Mouse (Mus musculus) gastrocnemius, postnatal 36 days (tissue): ENCODE measurements at regions not wholly inside any gene's neighbourhood (a gene's known extent, or its start where the extent isn't known, plus 50 kb on each side); places are given as distances from the start of the nearest gene placed in this dataset.

Experiments used
- DNase-seq, 2 experiments: peaks; one replicate each; pipeline ENCODE4 v3.0.0; 2022
- intact Hi-C: fragments of 180-260 bp; cut with DNase I; formaldehyde crosslinking; loops from one replicate; pipeline ENCODE4 v1.15.1; 2025

DNA sequence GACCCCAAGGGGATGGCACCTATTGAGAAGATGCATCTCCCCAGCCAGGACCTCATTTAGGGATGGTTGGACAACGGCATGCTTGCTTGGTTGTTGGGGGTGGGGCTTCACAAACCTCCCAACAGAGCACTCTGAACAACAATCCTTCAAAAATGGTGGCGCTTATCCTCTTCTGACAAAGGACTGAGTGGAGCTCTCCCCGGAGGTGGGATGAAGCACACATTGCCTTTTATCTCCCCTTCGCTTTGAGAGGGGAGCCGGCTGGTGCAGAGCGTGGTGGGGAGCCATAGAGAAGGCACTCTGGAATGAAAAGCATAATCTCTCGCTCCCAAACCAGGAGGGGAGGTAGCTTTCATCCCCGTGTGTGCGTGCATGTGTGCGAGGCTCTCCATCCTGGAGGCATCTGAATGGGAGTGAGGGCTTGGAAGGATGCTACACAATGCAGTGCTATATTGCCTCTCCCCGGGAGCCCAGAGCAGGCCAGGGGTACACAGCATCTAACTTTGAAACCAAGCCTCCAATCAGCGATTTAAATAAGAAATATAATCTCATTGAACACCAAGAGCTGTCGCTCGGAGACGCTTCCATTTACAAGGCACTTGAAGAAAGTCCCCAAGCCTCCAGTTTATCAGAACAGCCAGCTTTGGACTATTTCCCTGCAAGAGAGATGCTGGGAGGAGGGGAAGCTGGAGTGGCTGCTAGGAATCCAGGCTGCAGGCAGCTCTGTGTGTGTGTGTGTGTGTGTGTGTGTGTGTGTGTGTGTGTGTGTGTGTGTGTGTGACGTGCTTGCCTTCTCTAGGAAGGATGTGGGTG lies 131.5 kb downstream of the Rps24 start:
- no peak for DNase-seq
- intact Hi-C loops: no loop called here

DNA sequence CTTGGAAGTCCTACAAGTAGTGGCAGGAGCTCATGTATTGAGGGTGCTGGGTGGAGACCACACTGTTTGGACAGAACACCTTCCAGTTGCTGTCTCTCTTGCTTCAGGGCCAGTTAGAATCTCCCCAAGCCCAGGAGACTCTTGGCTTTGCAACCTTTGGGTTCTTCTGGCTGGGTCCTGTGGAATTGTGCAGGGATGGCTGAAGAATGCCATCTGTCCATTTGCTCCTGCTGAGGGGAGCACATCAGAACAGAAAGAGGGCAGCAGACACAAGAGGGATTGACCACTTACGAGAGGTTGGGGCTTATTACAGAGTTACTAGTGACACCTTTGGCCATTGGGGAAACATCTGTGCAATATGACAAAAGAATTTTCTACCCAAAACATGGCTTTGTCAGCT lies 145.1 kb downstream of the Rps24 start:
- no peak for DNase-seq
- intact Hi-C loops: no loop called here

DNA sequence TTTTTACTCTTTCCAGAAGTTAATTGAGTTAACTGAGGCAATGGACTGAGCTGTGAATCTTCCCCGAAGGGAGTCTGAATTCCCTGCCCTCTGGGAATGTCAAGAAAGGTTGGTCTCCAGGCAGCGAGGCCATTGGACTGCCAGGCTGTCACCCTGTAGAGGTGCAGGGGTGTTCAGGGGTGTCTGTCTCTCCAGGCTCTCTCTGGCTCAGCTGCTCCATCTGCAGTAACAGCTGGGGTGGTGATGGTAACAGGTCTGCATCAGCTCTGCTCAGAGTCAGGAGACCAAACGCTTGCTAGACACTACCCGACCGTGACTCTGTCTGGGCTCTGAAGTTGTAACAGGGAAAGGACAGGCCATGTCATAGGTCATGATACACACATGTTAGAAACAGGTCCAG lies 154.9 kb downstream of the Rps24 start:
- intact Hi-C loops: no loop called here
- DNase-seq: no peak

DNA sequence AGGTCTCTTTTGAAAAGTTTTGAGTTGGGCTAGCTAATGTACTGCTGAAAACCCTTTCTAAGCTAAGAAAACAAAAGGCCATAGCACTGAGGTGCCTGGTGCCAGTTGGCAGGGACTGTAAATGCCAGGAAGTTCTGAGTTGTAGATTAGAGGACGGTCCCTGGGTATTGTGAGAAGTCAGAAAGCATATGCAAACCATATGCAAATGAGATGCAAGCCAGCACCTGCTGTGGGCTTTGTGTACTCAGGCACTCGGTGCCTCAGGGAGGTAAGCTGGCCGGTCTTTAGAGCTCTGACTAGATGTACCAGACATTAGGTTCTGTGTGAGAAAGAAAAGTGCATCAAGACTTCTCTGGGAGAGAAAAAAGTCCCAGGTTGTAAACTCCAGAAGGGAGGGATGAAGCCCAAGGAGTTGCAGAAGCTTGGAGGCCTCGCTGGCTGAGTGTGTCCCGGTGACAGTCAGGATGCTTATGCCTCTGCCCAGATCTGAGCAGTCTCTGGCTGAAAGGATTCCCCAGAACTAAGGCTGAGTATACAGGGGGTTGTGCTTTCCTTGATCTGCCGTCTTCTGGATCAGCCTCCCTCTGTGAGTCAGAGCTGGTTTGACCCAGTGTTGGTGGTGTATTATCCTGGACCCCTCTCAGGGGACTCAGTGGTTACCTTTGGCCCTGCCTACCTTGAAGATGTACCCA lies 157.3 kb downstream of the Rps24 start:
- DNase-seq: no peak
- intact Hi-C loops: no loop called here

DNA sequence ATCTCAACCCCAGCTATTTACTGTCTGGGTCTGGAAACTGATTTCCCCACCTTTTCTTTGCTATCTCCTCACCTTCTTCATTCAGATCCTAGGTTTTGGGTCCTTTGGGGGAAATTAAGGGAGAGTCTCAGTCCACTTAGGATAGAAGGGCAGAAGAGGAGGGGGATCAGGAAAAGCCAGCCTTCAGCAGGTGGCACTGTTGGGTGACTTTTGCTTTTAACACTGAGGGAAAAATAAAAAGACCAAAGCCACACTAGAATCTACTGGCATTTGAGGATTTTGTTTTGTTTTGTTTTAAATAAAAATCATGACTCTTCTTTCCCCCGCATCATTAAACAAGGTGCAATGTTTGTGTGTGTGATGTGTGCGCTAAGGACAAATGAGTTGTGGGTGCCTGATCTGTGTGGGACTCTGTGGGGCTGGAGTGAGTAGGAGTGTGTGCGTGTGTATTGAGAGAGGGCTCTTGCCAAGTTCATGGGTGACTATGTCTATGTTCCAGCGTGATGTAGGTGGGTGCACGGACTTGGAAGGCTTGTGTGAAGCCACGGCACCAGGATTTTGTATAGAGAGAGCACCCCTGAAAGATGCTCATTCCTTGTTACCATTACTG lies 159.4 kb downstream of the Rps24 start:
- intact Hi-C loops: no loop called here
- DNase-seq: no peak

DNA sequence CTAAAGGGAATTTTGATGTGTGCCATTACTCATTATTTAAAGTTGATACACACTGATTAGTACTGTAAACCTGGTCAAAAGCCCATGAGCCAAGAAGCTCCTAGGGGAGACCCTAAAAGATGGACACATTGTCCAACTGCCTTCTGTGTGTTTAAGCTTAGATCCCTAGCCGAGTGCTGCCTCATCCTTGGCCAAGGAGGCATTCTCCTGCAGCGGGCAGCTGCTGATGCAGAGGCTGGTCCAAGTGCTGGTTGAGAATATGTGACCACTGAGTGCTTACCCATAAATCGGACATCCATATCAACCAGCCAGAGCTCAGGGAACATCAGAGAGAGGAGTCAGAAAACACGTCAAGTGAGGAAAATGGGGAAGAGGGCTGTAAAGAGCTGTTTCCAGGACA lies 160.8 kb downstream of the Rps24 start:
- intact Hi-C loops: no loop called here
- DNase-seq: no peak

DNA sequence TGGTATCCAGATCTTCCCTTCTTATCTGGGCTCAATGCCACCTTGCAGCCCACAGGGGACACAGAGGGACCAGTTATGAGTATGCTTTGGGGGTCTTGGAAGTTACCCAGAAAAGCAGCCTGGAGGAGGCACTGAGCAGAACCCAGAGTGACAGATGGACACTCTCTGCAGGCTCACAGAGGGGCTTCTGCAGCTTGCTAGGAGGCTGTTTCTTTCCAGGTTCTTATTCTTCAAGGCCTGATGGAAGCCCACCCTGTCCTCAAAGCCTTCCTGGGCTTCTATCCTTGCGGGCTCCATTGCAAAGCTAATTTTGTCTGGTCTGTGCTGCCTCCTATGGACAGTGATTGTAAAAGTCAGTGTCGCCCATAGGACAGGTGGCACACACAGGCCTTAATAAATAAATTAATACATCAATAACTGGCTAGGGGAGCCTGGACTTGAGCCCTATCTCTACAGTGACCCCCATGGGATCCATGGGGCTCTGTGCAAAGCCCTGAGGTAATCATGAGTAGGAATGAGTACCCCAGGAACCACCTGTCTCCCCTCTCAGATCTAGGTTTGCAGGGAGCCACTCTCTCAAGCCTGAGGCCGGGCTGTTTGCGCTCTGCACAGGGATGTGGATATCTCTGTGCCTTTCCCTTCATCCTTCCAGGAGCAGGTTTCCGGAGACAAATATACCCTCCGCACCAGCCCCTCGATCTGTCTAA lies 163.4 kb downstream of the Rps24 start:
- intact Hi-C loops: no loop called here
- DNase-seq: no peak

DNA sequence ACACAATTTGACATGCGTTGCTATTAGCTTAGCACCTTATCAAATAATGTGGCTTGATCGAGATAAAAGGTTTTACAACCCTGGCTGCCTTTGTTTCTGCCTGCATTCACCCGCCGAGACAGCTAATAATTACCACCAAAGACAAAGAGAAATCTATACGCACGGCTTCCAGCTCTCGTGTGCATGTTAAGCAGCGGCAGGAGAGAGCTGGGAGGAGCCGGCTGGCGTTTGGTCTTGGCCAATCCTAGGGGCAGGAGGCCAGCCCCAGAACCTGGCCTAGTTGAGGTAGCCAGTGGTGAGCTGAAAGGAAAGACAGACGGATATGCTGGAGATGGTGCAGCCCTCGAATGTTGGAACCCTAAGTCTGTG lies 164.0 kb downstream of the Rps24 start:
- no peak for DNase-seq
- intact Hi-C loops: no loop called here

DNA sequence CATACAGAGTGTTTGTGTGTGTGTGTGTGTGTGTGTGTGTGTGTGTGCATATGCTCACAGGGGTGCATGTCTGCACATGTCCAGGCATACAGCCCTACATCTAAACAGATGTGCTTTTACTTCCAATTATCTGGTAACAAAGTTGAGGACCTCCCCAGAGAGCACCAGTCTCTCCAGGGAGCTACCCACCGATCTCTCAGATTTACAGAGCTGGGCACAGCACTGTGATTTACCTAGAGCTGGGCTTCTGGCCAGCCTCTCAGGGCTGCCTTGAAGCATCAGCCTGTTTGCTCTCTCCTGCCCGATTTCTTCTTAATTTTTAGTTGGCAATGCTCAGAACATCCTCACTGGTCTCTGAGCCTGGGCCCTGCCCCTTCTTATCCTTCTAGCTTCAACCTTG lies 165.7 kb downstream of the Rps24 start:
- intact Hi-C loops: no loop called here
- no peak for DNase-seq

DNA sequence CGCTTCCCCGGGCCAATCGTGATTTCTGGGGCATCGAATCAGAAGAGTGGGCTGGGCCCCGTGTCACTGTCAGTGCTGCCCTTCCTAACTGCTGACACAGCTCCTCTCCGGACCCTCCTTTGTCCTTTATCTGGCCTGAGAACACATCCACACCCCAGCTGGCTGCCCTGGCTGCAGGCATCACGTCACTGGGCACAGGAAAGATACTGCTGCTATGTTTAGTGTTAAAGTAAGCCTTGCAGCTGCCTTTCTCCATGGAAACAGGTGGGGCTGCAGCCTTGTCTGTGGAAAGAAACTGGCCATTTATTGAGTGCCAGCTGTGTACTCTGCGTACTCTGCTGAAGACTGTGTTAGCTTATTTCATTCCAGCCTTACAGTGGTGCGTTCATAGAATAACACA lies 168.7 kb downstream of the Rps24 start:
- DNase-seq: no peak
- intact Hi-C loops: no loop called here

DNA sequence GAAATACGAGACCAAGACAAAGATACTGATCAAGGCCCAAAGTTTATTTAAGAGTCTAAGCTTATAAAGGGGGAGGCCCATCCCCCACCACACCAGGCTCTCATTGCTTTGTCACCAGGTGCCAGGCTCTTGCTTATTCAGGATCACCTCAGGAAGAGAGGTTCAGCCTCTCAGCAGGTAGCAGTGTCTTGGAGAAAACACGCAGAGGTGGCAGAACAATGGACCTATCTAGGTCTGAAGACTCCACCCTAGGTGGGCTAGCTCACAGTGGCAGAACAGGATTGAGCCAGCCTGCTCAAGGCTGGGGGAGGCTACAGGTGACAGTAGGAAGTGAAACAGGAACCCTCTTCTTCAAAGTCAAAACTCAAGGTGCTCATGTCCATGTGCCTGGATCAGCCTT lies 174.9 kb downstream of the Rps24 start:
- intact Hi-C loops: no loop called here
- DNase-seq: no peak

DNA sequence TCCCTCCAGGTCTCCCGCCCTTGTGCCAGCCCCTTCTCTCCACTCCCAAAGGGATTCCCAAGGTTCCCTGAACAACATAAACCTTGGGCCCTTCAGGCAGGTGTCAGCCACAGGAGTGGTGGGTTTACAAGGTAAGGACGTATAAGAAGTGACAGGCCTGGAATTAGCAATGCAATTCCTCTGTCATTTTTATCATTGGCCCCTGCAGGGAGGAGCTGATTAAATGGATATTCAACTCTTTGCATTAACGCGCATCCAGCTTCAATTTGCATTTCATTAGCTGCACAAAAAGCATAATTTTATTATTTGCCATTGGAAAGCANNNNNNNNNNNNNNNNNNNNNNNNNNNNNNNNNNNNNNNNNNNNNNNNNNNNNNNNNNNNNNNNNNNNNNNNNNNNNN lies 178.3 kb downstream of the Rps24 start:
- intact Hi-C loops: no loop called here

More for the DNA sequence above, 178.3 kb downstream of the Rps24 start:
- DNase-seq: no peak
